Mouse (Mus musculus) testis, adult 2 months (tissue): ENCODE measurements around the gene Mapre3.

Experiments
- CTCF ChIP-seq: fragments of 200-500 bp; IDR thresholded peaks from 2 replicates; pipeline ENCODE4 v1.5.1; 2012; ENCODE audit warnings: low read depth, mild to moderate bottlenecking, inconsistent platforms, low read length, moderate library complexity; ENCODE audit not compliant: control insufficient read depth, insufficient read depth, insufficient replicate concordance
- POLR2A ChIP-seq: fragments of 200-500 bp; IDR thresholded peaks from 2 replicates; pipeline ENCODE4 v1.6.1; 2012; ENCODE audit warnings: low read depth, mild to moderate bottlenecking, inconsistent platforms, low read length, moderate library complexity; ENCODE audit not compliant: control insufficient read depth

DNA sequence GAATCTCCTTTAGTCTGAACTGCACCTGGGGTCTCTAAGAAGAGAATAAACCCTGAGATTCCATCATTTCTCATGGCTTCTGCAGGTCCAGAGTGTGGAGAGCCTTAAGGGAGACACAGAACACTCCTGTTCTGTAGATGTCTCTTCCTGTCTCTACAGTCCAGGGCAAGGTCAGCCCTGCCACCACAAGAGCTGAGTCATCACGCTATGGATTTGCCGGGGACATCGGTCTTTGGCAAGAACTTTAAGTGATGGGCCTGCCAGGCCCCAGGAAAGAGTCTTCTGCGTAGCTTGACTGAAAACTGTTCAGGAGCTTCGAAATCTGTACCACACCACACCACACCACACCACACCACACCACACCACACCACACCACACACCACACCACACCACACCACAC, 27.1 kb upstream of the Mapre3 start:
- TF ChIP-seq CTCF (no peak), POLR2A (no peak)
